Mouse (Mus musculus) CD4-positive, CD25-positive, alpha-beta regulatory T cell, adult 2 months (primary cell): ENCODE results near the gene Pold2.

Experiments
- DNase-seq: peaks from one replicate; pipeline ENCODE4 v3.0.0-alpha.2; 2012; ENCODE audit warnings: low read depth, low spot score

The Pold2 gene

GRCm38 (mm10) chr11:5877921-5878526 is at the start of gene Pold2:
TSS of gene Pold2 (minus strand) at chr11:5878292.
- peak; percentile 99 for DNase-seq

DNA sequence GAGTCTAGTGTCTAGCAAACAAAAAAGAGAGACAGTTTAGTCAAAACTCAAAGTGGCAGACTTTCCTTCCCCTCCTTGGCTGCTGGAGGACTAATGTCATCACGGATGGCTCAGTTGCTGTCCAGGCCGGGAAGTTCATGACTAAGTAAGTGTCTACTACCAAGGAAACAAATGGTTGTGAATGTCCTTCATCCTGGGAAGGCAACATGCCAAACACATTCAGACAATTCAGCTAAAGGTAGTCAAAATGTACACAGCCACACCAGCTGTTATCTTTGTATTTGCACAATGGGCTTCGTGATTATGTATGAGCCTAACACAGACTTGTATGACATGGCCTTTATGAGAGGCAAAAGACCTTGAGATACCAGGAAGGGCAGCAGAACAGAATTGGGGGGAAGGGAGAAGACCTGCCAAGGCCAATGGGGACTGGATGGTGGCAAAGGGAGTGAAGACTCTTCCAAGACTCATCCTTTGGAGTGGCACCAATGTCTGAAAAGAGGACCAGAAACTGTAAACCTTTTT is 48.7 kb upstream of the Pold2 start:
- DNase-seq: no peak

DNA sequence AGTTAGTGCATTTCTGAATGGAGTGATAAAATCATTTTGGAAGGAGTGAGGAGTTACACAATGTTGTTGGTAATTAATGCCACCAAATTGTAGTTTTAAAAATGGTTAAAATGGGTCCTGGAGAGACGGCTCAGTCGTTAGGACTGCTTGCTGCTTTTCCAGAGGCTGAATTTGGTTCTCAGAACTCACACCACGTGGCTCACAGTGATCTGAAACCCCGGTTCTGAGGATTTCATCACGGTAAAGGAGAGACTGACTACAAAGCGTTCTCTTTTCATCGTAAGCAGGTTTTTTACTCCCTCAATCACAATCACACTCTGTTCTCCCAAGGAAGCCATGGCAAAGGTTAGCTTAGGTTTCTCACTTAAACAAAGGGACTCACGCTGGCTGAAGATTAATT is 46.6 kb upstream of the Pold2 start:
- DNase-seq: no peak

DNA sequence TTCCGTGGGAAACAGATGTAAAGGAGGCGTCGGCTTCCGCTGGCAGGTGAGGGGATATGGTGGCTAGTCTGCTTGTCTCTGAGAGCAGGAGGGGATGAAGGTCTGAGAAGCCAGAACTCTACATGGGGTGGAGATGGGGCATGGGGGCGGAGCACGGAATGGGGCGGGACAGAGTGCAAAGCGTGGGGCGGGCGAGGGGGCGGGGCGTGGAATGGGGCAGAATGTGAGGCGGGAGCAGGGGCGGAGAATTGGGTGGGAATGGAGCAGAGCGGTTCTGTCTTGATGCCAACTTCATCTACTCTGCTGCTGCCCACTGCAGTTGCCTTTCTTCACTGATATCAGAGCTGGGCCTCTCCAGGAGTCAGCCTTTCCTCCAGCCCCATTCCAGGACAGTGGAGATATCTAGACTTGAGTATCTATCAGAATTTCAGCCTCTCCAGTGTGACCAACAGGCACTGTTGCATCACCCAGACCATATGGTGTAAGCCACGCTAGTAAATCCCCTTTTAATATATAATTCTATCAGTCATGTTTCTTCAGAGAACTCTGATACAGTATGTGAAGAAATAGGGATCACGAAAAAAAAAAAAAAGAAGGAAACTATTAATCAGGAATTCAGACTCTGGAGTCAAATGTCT is 42.4 kb upstream of the Pold2 start:
- peak; percentile 67 for DNase-seq

- no peak for DNase-seq
These were observed 41.5 kb upstream of the Pold2 start for GRCm38 (mm10) chr11:5919606-5920005.

DNA sequence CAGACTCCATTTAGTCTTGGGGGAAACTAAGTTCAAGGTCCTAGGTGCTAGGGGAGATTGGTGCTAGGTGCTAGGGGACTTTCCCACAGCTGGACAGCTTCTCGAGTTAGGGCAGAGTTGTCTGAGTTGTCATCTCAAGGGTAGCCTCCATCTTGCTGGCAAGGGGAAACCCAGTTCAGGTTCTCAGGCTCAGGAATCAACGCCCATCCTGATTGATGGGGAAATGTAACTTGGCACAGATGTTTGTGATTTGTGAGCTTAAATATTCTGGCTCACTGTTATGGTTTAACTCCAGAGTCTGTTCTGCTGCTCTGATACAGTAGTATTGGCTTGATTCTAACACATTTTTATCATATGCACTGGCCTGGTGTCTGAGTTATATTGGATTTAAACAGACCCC is 40.0 kb upstream of the Pold2 start:
- no peak for DNase-seq

GRCm38 (mm10) chr11:5916178-5916548 is 38.1 kb upstream of the Pold2 start:
- DNase-seq: no peak

GRCm38 (mm10) chr11:5915429-5916177 is 37.5 kb upstream of the Pold2 start:
- no peak for DNase-seq

GRCm38 (mm10) chr11:5914940-5915339 is 36.8 kb upstream of the Pold2 start:
- no peak for DNase-seq

- DNase-seq: no peak
These were observed 35.8 kb upstream of the Pold2 start for GRCm38 (mm10) chr11:5913936-5914335.

GRCm38 (mm10) chr11:5913256-5913655 is 35.2 kb upstream of the Pold2 start:
- DNase-seq: no peak

- DNase-seq: peak; percentile 57
These were observed 34.5 kb upstream of the Pold2 start for GRCm38 (mm10) chr11:5912635-5913034.

DNA sequence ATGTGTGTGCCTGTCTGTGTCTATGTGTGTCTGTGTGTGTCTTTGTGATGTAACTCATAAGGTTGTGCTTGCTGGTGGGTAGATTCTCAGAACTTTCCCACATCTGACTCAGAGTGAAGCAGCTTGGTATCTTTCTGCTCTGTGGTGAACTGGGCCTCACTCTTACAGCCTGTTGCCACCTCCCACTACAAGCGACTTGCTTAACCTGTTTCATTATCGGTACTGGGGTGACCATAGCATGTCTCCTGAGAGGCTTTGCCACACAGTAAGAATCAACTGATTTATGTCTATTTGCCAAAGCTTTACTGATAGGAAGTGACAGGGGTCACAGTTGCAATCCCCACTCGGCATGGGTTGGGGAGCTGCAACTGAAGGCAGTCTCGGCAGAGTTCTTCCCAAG is 30.6 kb upstream of the Pold2 start:
- no peak for DNase-seq

GRCm38 (mm10) chr11:5907096-5907495 is 29.0 kb upstream of the Pold2 start:
- no peak for DNase-seq

GRCm38 (mm10) chr11:5905778-5906518 is 27.9 kb upstream of the Pold2 start:
- DNase-seq: no peak

GRCm38 (mm10) chr11:5904871-5905270 is 26.8 kb upstream of the Pold2 start:
- no peak for DNase-seq

GRCm38 (mm10) chr11:5904357-5904756 is 26.3 kb upstream of the Pold2 start:
- no peak for DNase-seq

DNA sequence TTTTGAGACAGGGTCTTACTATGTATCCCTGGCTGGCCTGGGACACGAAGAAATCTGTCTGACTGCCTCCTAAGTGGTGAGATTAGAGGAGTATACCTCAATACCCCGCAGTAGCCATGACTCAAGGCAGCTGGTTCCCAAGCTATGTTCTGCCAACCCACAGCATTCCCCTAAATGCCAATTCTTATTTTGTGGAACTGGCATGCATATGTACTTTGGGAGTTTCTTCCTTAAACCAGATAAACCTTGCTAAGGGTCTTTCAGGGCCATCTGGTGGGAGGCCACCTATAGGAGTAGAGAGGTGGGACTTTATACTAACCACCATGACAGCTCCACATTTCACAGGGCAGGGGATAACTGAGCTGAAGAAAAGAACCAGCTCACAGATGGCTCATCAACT is 25.8 kb upstream of the Pold2 start:
- DNase-seq: no peak

DNA sequence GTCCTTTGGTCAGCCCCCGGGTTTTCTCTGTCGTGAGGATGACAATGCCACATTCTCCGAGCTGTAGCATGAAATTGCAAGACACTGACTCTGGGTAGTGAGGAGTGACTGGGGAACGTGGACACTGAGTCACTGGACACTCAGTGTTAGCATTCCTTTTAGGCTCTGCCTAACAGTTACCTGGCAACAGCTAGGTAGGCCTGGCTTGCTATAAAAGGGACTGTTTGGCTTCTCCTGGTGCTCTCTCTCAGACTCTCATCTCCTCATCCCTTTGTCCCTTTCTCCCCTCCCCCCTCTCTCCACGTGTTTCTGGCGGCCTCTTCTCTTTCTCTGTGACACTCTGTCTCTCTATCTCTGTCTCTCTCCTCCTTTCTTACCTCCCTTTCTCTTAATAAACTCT is 24.3 kb upstream of the Pold2 start:
- DNase-seq: no peak

DNA sequence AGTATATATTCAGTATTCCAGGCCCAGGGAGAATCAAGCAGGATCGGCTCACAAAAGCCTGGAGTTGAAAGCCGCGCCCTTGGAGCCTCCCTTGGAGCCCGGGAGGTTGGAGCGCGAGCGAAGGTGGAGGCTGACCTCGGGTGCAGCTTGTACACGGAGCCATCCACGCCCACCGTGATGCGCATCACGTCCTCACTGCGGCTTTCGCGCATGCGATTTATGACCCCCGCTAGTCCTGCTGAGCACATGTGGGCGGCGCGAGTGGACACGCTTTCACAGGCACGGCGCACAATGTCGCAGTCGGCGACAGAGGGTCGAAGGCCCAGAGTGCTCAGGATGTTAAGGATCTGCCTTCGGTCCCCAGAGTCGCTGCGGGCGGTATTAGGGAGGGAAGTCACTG is 23.9 kb upstream of the Pold2 start:
- DNase-seq: peak; percentile 12

DNA sequence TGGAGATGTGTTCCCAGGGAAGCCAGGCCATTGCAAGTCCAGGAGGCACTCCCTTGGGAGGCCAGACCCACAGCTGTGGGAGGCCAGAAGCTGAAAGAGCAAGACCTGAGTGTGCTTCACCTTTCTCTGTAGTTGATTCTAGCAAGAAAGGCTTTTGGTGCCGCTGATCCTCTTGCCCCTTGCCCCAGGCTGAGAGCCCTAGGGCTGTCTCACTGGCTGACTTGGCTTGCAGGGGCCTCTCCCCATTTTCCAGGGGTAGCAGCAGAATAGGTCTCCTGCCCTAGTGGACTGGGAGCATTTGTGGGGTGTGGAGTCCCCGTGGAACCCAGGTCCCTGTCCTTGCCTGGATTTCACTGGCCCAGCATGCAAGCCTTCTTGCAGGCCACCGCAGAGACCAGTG is 23.2 kb upstream of the Pold2 start:
- no peak for DNase-seq

- DNase-seq: no peak
These were observed 21.2 kb upstream of the Pold2 start for GRCm38 (mm10) chr11:5899286-5899685.
